Mouse (Mus musculus): Measurements from ENCODE around the gene Ptprh. TPM values are rescaled to one million over a fixed set of nuclear protein-coding genes. Genes with fewer than 3 reads are reported as not detected.

Ptprh gene
- polyA plus RNA-seq, 1 experiment from 2014 or later: not detected

- Histone ChIP-seq H3K9ac (ENCODE audit: low read length) (peak overlapping the region; percentile 51; the same call in 1 of the 2 replicates), H3K9me3 (ENCODE audit: control insufficient read depth, low read length) (no peaks in the 10 kb centered on the region; the same call in 1 of the 2 replicates), H3K27ac (ENCODE audit: low read length) (no peak overlapping the region), H3K4me1 (replicated peaks; ENCODE audit: control insufficient read depth, insufficient read depth, low read length) (peaks cover 6% of the 10 kb centered on the region), H3K4me3 (ENCODE audit: low read length) (peak overlapping the region; percentile 30), H3K36me3 (ENCODE audit: control insufficient read depth, insufficient read depth, low read length) (no peaks in the 10 kb centered on the region), H3K27me3 (ENCODE audit: control insufficient read depth, insufficient read depth, low read depth, low read length) (peaks cover 4% of the 10 kb centered on the region), H3K4me2 (ENCODE audit: low read depth, low read length) (peak overlapping the region; percentile 59)
- peak; percentile 7; the same call in 1 of the 2 replicates for ATAC-seq (ENCODE audit: low read depth)
- WGBS: 27% methylated on average over 30 of the region's 32 CpGs
Observed at GRCm38 (mm10) chr7:4521231-4522003, 82.4 kb downstream of the Ptprh start.

- Histone ChIP-seq H3K27me3 (ENCODE audit: control insufficient read depth, insufficient read depth, low read depth, low read length) (peaks cover 4% of the 10 kb centered on the region), H3K4me2 (ENCODE audit: low read depth, low read length) (no peak overlapping the region), H3K36me3 (ENCODE audit: control insufficient read depth, insufficient read depth, low read length) (no peaks in the 10 kb centered on the region), H3K4me3 (ENCODE audit: low read length) (no peak overlapping the region), H3K9ac (ENCODE audit: low read length) (no peak overlapping the region), H3K9me3 (ENCODE audit: control insufficient read depth, low read length) (no peaks in the 10 kb centered on the region; the same call in 1 of the 2 replicates), H3K27ac (ENCODE audit: low read length) (no peak overlapping the region), H3K4me1 (replicated peaks; ENCODE audit: control insufficient read depth, insufficient read depth, low read length) (peaks cover 13% of the 10 kb centered on the region)
- ATAC-seq (ENCODE audit: low read depth): no peak
- 48% methylated on average over 1 of the region's 1 CpGs for WGBS
Observed at GRCm38 (mm10) chr7:4518487-4518886, 85.4 kb downstream of the Ptprh start.

GRCm38 (mm10) chr7:4516332-4517050 lies 87.3 kb downstream of the Ptprh start, which contains the start of gene Tnnt1:
Tnnt1 (minus strand) TSS chr7:4516382.
- Histone ChIP-seq H3K4me1 (replicated peaks; ENCODE audit: control insufficient read depth, insufficient read depth, low read length) (peaks cover 20% of the 10 kb centered on the region), H3K4me3 (ENCODE audit: low read length) (no peak within 1 kb of the TSS), H3K9ac (ENCODE audit: low read length) (no peak within 1 kb of the TSS; the same call in 1 of the 2 replicates), H3K4me2 (ENCODE audit: low read depth, low read length) (no peak within 1 kb of the TSS), H3K9me3 (ENCODE audit: control insufficient read depth, low read length) (no peaks in the 10 kb centered on the region), H3K27ac (ENCODE audit: low read length) (no peak within 1 kb of the TSS), H3K27me3 (ENCODE audit: control insufficient read depth, insufficient read depth, low read depth, low read length) (peaks cover 4% of the 10 kb centered on the region), H3K36me3 (ENCODE audit: control insufficient read depth, insufficient read depth, low read length) (no peaks in the 10 kb centered on the region)
- WGBS: 32% methylated on average over 3 of the region's 4 CpGs
- ATAC-seq (ENCODE audit: low read depth): 0 out of 2 replicates have a peak, but pooled peaks have one; percentile 13

- 60% methylated on average over 6 of the region's 6 CpGs for WGBS
- no peaks in the 10 kb centered on the region for H3K36me3 ChIP-seq (ENCODE audit: control insufficient read depth, insufficient read depth, low read length)
- peaks cover 4% of the 10 kb centered on the region for H3K27me3 ChIP-seq (ENCODE audit: control insufficient read depth, insufficient read depth, low read depth, low read length)
- ATAC-seq (ENCODE audit: low read depth): no peak
- no peak overlapping the region for H3K9ac ChIP-seq (ENCODE audit: low read length)
- no peak overlapping the region for H3K4me3 ChIP-seq (ENCODE audit: low read length)
- no peaks in the 10 kb centered on the region for H3K9me3 ChIP-seq (ENCODE audit: control insufficient read depth, low read length)
- no peak overlapping the region for H3K27ac ChIP-seq (ENCODE audit: low read length)
- no peak overlapping the region for H3K4me2 ChIP-seq (ENCODE audit: low read depth, low read length)
- peaks cover 19% of the 10 kb centered on the region for H3K4me1 ChIP-seq (replicated peaks; ENCODE audit: control insufficient read depth, insufficient read depth, low read length)
Observed at GRCm38 (mm10) chr7:4515853-4516252, 88.0 kb downstream of the Ptprh start.

GRCm38 (mm10) chr7:4513829-4514712 lies 89.8 kb downstream of the Ptprh start:
- no peak for ATAC-seq (ENCODE audit: low read depth)
- H3K9ac ChIP-seq (ENCODE audit: low read length): peak overlapping the region; percentile 11; the same call in 1 of the 2 replicates
- no peak overlapping the region for H3K4me2 ChIP-seq (ENCODE audit: low read depth, low read length)

GRCm38 (mm10) chr7:4513236-4513635 lies 90.6 kb downstream of the Ptprh start:
- Histone ChIP-seq H3K9ac (ENCODE audit: low read length) (no peak overlapping the region), H3K27me3 (ENCODE audit: control insufficient read depth, insufficient read depth, low read depth, low read length) (no peaks in the 10 kb centered on the region), H3K27ac (ENCODE audit: low read length) (no peak overlapping the region), H3K4me3 (ENCODE audit: low read length) (no peak overlapping the region), H3K4me2 (ENCODE audit: low read depth, low read length) (no peak overlapping the region), H3K4me1 (replicated peaks; ENCODE audit: control insufficient read depth, insufficient read depth, low read length) (peaks cover 21% of the 10 kb centered on the region), H3K9me3 (ENCODE audit: control insufficient read depth, low read length) (no peaks in the 10 kb centered on the region), H3K36me3 (ENCODE audit: control insufficient read depth, insufficient read depth, low read length) (no peaks in the 10 kb centered on the region)
- no peak for ATAC-seq (ENCODE audit: low read depth)
- WGBS: 30% methylated on average over 13 of the region's 13 CpGs

More at GRCm38 (mm10) chr7:4513829-4514712, 89.8 kb downstream of the Ptprh start:
- H3K36me3 ChIP-seq (ENCODE audit: control insufficient read depth, insufficient read depth, low read length): no peaks in the 10 kb centered on the region
- no peak overlapping the region for H3K27ac ChIP-seq (ENCODE audit: low read length)
- H3K27me3 ChIP-seq (ENCODE audit: control insufficient read depth, insufficient read depth, low read depth, low read length): no peaks in the 10 kb centered on the region
- 46% methylated on average over 6 of the region's 6 CpGs for WGBS
- H3K4me3 ChIP-seq (ENCODE audit: low read length): no peak overlapping the region
- peaks cover 21% of the 10 kb centered on the region for H3K4me1 ChIP-seq (replicated peaks; ENCODE audit: control insufficient read depth, insufficient read depth, low read length)
- H3K9me3 ChIP-seq (ENCODE audit: control insufficient read depth, low read length): no peaks in the 10 kb centered on the region

GRCm38 (mm10) chr7:4511489-4512224 lies 92.2 kb downstream of the Ptprh start:
- 47% methylated on average over 8 of the region's 8 CpGs for WGBS
- H3K9ac ChIP-seq (ENCODE audit: low read length): no peak overlapping the region
- H3K9me3 ChIP-seq (ENCODE audit: control insufficient read depth, low read length): no peaks in the 10 kb centered on the region
- no peaks in the 10 kb centered on the region for H3K36me3 ChIP-seq (ENCODE audit: control insufficient read depth, insufficient read depth, low read length)
- no peak overlapping the region for H3K4me3 ChIP-seq (ENCODE audit: low read length)
- no peaks in the 10 kb centered on the region for H3K27me3 ChIP-seq (ENCODE audit: control insufficient read depth, insufficient read depth, low read depth, low read length)
- H3K27ac ChIP-seq (ENCODE audit: low read length): 0 out of 2 replicates have a peak overlapping the region, but pooled peaks have one; percentile 43
- H3K4me2 ChIP-seq (ENCODE audit: low read depth, low read length): no peak overlapping the region
- ATAC-seq (ENCODE audit: low read depth): no peak
- peaks cover 21% of the 10 kb centered on the region for H3K4me1 ChIP-seq (replicated peaks; ENCODE audit: control insufficient read depth, insufficient read depth, low read length)

- no peaks in the 10 kb centered on the region for H3K27me3 ChIP-seq (ENCODE audit: control insufficient read depth, insufficient read depth, low read depth, low read length)
- peaks cover 15% of the 10 kb centered on the region for H3K4me1 ChIP-seq (replicated peaks; ENCODE audit: control insufficient read depth, insufficient read depth, low read length)
- 12% methylated on average over 24 of the region's 24 CpGs for WGBS
- H3K27ac ChIP-seq (ENCODE audit: low read length): peak overlapping the region; percentile 74
- H3K36me3 ChIP-seq (ENCODE audit: control insufficient read depth, insufficient read depth, low read length): no peaks in the 10 kb centered on the region
- no peaks in the 10 kb centered on the region for H3K9me3 ChIP-seq (ENCODE audit: control insufficient read depth, low read length)
- H3K4me3 ChIP-seq (ENCODE audit: low read length): peak overlapping the region; percentile 9; the same call in 1 of the 2 replicates
- peak overlapping the region; percentile 47 for H3K4me2 ChIP-seq (ENCODE audit: low read depth, low read length)
- peak; percentile 93 for ATAC-seq (ENCODE audit: low read depth)
- H3K9ac ChIP-seq (ENCODE audit: low read length): peak overlapping the region; percentile 49
Observed at GRCm38 (mm10) chr7:4509863-4510608, 93.8 kb downstream of the Ptprh start.

All from lung, embryonic 16.5 days (tissue).